Mouse (Mus musculus): ENCODE results near the gene Gm17490. TPM values are rescaled to one million over a fixed set of nuclear protein-coding genes. Genes with fewer than 3 reads are reported as not detected.

Gm17490 gene
- total RNA-seq (2014; rRNA removed; ENCODE audit: low replicate concordance) = not detected in 2 replicates
- polyA plus RNA-seq (2015; fragmentation: Nextera tagmentation; extraction: Ambion mirVana) = not detected in 2 replicates

DNA sequence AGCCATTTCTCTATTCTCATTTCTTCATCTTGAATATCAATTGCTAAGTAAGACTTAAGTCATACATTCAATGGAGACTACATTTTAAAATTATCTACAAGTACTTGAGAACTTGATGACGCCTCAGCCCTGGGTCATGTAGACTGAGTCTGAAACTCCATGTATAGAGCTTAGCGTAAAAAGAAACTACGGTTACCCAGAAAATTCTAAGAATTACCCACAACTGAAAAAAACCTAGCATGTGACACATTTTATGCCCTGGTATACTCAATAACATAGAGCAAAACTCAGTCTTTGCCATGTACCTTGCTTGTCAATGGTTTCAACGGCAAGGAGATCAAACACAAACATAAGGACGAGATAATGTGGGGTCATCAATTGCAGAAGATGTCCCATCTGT is at the start of gene Gm17490:
Gm17490 (minus strand) TSS at position 375 of the 400 bp plus-strand sequence.
- H3K4me1 ChIP-seq (ENCODE audit: control insufficient read depth, insufficient read depth) = no peaks in the 10 kb centered on the region
- 84% methylated on average over 5 of the region's 5 CpGs for WGBS
- no peak for DNase-seq (ENCODE audit: low spot score)

DNA sequence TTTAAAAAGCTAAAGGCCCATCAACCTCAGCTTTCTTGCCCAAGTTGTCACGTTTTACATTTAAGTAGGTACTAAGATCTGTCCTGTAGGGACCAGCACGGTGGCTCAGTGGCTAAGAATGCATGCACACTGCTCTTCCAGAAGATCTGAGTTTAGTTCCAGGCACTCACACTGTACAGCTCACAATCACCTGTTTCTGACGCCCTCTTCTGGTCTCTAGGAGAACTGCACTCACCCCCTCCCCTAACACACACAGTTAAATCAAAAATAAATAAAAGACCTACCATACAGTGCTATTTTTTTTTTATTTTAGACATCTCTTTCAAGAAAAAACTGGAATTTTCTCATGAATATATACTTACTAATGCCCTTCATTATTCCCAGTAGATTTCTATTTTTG is 46.1 kb upstream of the Gm17490 start:
- WGBS = 23% methylated on average over 3 of the region's 3 CpGs
- H3K9me3 ChIP-seq (replicated peaks; ENCODE audit: control insufficient read depth, low read length) = no peaks in the 10 kb centered on the region
- no peak overlapping the region for H3K4me2 ChIP-seq (ENCODE audit: low read depth, low read length)
- H3K27me3 ChIP-seq (ENCODE audit: control insufficient read depth, insufficient read depth, low read length) = no peaks in the 10 kb centered on the region
- DNase-seq (ENCODE audit: low spot score) (no peak), ATAC-seq (ENCODE audit: insufficient read depth, low read depth) (no peak)
- H3K27ac ChIP-seq (ENCODE audit: low read depth) = no peak overlapping the region
- H3K4me1 ChIP-seq (ENCODE audit: control insufficient read depth, insufficient read depth) = no peaks in the 10 kb centered on the region
- H3K36me3 ChIP-seq (replicated peaks; ENCODE audit: control insufficient read depth, insufficient read depth, low read length) = no peaks in the 10 kb centered on the region
- H3K4me3 ChIP-seq (ENCODE audit: low read depth, low read length) = no peak overlapping the region
- TF ChIP-seq EP300 (IDR thresholded peaks at IDR 0.05; ENCODE audit: low read depth) = no peak
- no peak for TF ChIP-seq CTCF (IDR thresholded peaks at IDR 0.05; ENCODE audit: low read depth)
- H3K9ac ChIP-seq (replicated peaks; ENCODE audit: low read depth, low read length) = no peak overlapping the region

More for the DNA sequence above, at the start of gene Gm17490:
- H3K27me3 ChIP-seq (ENCODE audit: control insufficient read depth, insufficient read depth, low read length) = no peaks in the 10 kb centered on the region
- no peaks in the 10 kb centered on the region for H3K36me3 ChIP-seq (replicated peaks; ENCODE audit: control insufficient read depth, insufficient read depth, low read length)
- no peak for ATAC-seq (ENCODE audit: insufficient read depth, low read depth)
- no peaks in the 10 kb centered on the region for H3K9me3 ChIP-seq (replicated peaks; ENCODE audit: control insufficient read depth, low read length)
- H3K9ac ChIP-seq (replicated peaks; ENCODE audit: low read depth, low read length) = no peak within 1 kb of the TSS
- H3K4me3 ChIP-seq (ENCODE audit: low read depth, low read length) = no peak within 1 kb of the TSS
- no peak within 1 kb of the TSS for H3K4me2 ChIP-seq (ENCODE audit: low read depth, low read length)
- TF ChIP-seq CTCF (IDR thresholded peaks at IDR 0.05; ENCODE audit: low read depth) = no peak
- TF ChIP-seq EP300 (IDR thresholded peaks at IDR 0.05; ENCODE audit: low read depth) = no peak
- no peak within 1 kb of the TSS for H3K27ac ChIP-seq (ENCODE audit: low read depth)

DNA sequence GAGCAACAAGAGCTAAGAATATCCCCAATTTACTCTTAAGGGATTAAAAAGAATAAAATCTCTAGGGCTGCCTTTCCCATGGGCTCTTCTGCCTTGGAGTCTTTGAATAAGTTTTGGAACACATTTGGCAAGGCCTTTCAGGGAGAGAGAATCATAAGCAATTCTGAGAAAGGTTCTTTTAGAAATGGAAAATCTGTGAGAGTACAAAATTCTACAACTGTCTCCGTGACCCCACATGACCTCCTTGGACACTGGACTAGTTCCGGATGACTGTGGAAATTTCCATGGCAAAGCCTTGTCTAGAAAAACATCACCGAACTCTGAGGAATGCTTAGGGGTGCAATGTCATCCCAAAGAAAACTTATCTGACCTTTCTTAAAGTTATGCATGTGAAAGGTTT is 39.3 kb upstream of the Gm17490 start:
- Histone ChIP-seq H3K9me3 (replicated peaks; ENCODE audit: control insufficient read depth, low read length) (no peaks in the 10 kb centered on the region), H3K4me1 (ENCODE audit: control insufficient read depth, insufficient read depth) (no peaks in the 10 kb centered on the region), H3K36me3 (replicated peaks; ENCODE audit: control insufficient read depth, insufficient read depth, low read length) (no peaks in the 10 kb centered on the region), H3K27ac (ENCODE audit: low read depth) (no peak overlapping the region), H3K27me3 (ENCODE audit: control insufficient read depth, insufficient read depth, low read length) (no peaks in the 10 kb centered on the region), H3K9ac (replicated peaks; ENCODE audit: low read depth, low read length) (no peak overlapping the region), H3K4me3 (ENCODE audit: low read depth, low read length) (no peak overlapping the region), H3K4me2 (ENCODE audit: low read depth, low read length) (no peak overlapping the region)
- no peak for DNase-seq (ENCODE audit: low spot score)
- WGBS = 77% methylated on average over 3 of the region's 3 CpGs
- no peak for TF ChIP-seq EP300 (IDR thresholded peaks at IDR 0.05; ENCODE audit: low read depth)
- no peak for TF ChIP-seq CTCF (IDR thresholded peaks at IDR 0.05; ENCODE audit: low read depth)
- ATAC-seq (ENCODE audit: insufficient read depth, low read depth) = no peak

DNA sequence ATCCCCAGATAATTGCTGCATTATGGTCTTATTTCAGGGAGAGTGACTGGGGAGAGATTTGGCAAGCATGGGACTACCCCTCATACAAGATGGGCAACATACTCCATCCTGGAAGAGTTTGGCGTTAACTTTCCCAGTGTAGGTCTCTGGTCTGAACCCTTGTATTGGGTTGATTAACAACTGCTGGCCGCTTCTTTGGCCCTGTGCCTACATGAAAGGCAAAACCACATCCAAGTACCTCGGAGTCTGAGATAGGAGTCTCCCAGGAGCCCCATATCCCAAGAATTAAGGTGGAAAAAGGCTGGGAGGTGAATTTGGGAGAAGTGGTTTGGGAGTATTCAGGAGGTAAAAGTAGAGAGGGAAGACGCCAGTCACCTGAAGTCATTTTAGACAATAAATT is 38.7 kb upstream of the Gm17490 start:
- Histone ChIP-seq H3K4me2 (ENCODE audit: low read depth, low read length) (no peak overlapping the region), H3K9ac (replicated peaks; ENCODE audit: low read depth, low read length) (no peak overlapping the region), H3K27ac (ENCODE audit: low read depth) (no peak overlapping the region), H3K4me1 (ENCODE audit: control insufficient read depth, insufficient read depth) (no peaks in the 10 kb centered on the region), H3K27me3 (ENCODE audit: control insufficient read depth, insufficient read depth, low read length) (no peaks in the 10 kb centered on the region), H3K36me3 (replicated peaks; ENCODE audit: control insufficient read depth, insufficient read depth, low read length) (no peaks in the 10 kb centered on the region), H3K4me3 (ENCODE audit: low read depth, low read length) (no peak overlapping the region), H3K9me3 (replicated peaks; ENCODE audit: control insufficient read depth, low read length) (no peaks in the 10 kb centered on the region)
- DNase-seq (ENCODE audit: low spot score) (no peak), ATAC-seq (ENCODE audit: insufficient read depth, low read depth) (no peak)
- 66% methylated on average over 4 of the region's 4 CpGs for WGBS
- TF ChIP-seq CTCF (IDR thresholded peaks at IDR 0.05; ENCODE audit: low read depth) (no peak), EP300 (IDR thresholded peaks at IDR 0.05; ENCODE audit: low read depth) (no peak)

DNA sequence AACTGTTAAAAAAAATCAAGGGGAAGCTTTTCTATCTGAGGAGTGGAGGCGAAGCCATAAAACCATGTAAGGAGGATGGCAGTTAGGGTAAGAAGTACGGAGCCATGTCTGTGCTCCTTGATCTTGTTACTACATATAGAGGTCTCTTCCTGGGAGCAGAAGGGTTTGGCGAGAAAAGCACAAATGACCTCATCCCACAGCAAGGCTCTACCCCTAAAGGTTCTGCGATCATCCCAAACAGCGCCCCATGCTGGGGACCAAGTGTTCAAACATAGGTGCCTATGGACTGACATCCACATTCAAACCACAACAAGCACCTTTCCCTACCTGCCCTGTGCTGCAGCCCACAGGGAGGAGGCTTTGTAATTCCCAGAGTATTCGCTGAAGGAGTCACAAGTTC is 38.3 kb upstream of the Gm17490 start:
- no peak for TF ChIP-seq EP300 (IDR thresholded peaks at IDR 0.05; ENCODE audit: low read depth)
- no peak; the same call in 1 of the 2 replicates for TF ChIP-seq CTCF (IDR thresholded peaks at IDR 0.05; ENCODE audit: low read depth)
- Histone ChIP-seq H3K9me3 (replicated peaks; ENCODE audit: control insufficient read depth, low read length) (no peaks in the 10 kb centered on the region), H3K4me3 (ENCODE audit: low read depth, low read length) (peak overlapping the region; percentile 24), H3K36me3 (replicated peaks; ENCODE audit: control insufficient read depth, insufficient read depth, low read length) (no peaks in the 10 kb centered on the region), H3K4me1 (ENCODE audit: control insufficient read depth, insufficient read depth) (no peaks in the 10 kb centered on the region), H3K27me3 (ENCODE audit: control insufficient read depth, insufficient read depth, low read length) (no peaks in the 10 kb centered on the region), H3K4me2 (ENCODE audit: low read depth, low read length) (peak overlapping the region; percentile 52), H3K27ac (ENCODE audit: low read depth) (no peak overlapping the region), H3K9ac (replicated peaks; ENCODE audit: low read depth, low read length) (no peak overlapping the region)
- WGBS = 41% methylated on average over 6 of the region's 6 CpGs
- ATAC-seq (ENCODE audit: insufficient read depth, low read depth) = peak; percentile 53; the same call in 1 of the 2 replicates
- no peak for DNase-seq (ENCODE audit: low spot score)

DNA sequence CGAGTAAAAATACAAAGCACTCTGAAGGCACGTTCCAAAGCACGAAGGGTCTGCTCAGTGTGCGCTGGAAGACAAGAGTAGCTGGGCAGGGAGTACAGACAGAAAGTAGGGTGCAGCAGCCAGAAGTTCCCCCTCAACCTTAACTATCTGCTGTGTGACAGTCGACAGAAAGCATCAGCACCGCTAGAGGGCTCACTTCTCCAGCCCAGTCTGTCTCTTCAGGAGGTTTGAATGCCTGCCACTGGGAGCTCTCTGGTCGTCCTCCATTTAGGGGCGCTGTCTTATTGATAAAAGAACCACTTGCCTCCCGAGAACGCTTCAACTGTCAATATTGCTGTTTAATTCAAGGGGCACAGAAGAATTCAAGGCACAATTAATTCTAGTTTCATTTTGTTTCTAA is 37.9 kb upstream of the Gm17490 start:
- TF ChIP-seq CTCF (IDR thresholded peaks at IDR 0.05; ENCODE audit: low read depth) (peak; percentile 85), EP300 (IDR thresholded peaks at IDR 0.05; ENCODE audit: low read depth) (no peak)

More for the DNA sequence above, 37.9 kb upstream of the Gm17490 start:
- peak; percentile 83 for DNase-seq (ENCODE audit: low spot score)
- Histone ChIP-seq H3K27me3 (ENCODE audit: control insufficient read depth, insufficient read depth, low read length) (no peaks in the 10 kb centered on the region), H3K4me1 (ENCODE audit: control insufficient read depth, insufficient read depth) (no peaks in the 10 kb centered on the region), H3K36me3 (replicated peaks; ENCODE audit: control insufficient read depth, insufficient read depth, low read length) (no peaks in the 10 kb centered on the region), H3K4me3 (ENCODE audit: low read depth, low read length) (peak overlapping the region; percentile 24), H3K9ac (replicated peaks; ENCODE audit: low read depth, low read length) (no peak overlapping the region), H3K4me2 (ENCODE audit: low read depth, low read length) (peak overlapping the region; percentile 52), H3K9me3 (replicated peaks; ENCODE audit: control insufficient read depth, low read length) (no peaks in the 10 kb centered on the region), H3K27ac (ENCODE audit: low read depth) (no peak overlapping the region)
- ATAC-seq (ENCODE audit: insufficient read depth, low read depth) = peak; percentile 80
- WGBS = 1% methylated on average over 10 of the region's 10 CpGs

Data from heart, postnatal 0 days (tissue).